8 mouse cellular contexts compared by ENCODE assay signal in genomic region chr5:150426595-150426994, GRCm38 (mm10).
DNase-seq lines count a peak whose midpoint lies in the region; ATAC-seq and TF ChIP-seq lines count a peak whose summit lies in the region.
"Had no signal": no experiment of that assay in that cellular context is flagged by ENCODE, and none has a peak within 500 bp of the region (broad histone marks: within the 10 kb centered on the region; RNA-seq: fewer than 3 reads in every experiment).

No protein-coding gene starts in this region.

- no peak overlapping the region for H3K4me3 ChIP-seq in intestine, postnatal 0 days (ENCODE audit: low read depth, low read length)
- H3K4me3 ChIP-seq in intestine, embryonic 15.5 days (replicated peaks): no peak overlapping the region
- H3K4me3 ChIP-seq in ES-Bruce4 (ENCODE audit: low read depth, low read length): no peak overlapping the region
- H3K4me3 ChIP-seq: neural tube, embryonic 12.5 days had no signal

- no peak overlapping the region for H3K9ac ChIP-seq in intestine, postnatal 0 days (ENCODE audit: low read depth, low read length)
- H3K9ac ChIP-seq in intestine, embryonic 15.5 days: no peak overlapping the region
- no peak overlapping the region for H3K9ac ChIP-seq in ES-Bruce4 (ENCODE audit: low read depth, poor library complexity, severe bottlenecking)
- H3K9ac ChIP-seq: neural tube, embryonic 12.5 days had no signal

- H3K9me3 ChIP-seq in intestine, postnatal 0 days (ENCODE audit: control insufficient read depth): no peaks in the 10 kb centered on the region
- H3K9me3 ChIP-seq in intestine, embryonic 15.5 days: no peaks in the 10 kb centered on the region
- H3K9me3 ChIP-seq in ES-Bruce4 (replicated peaks; ENCODE audit: control insufficient read depth, insufficient read depth, low read length, poor library complexity, severe bottlenecking): no peaks in the 10 kb centered on the region
- H3K9me3 ChIP-seq: neural tube, embryonic 12.5 days had no signal

- no peak overlapping the region for H3K27ac ChIP-seq in intestine, postnatal 0 days (ENCODE audit: low read depth, low read length)
- H3K27ac ChIP-seq in intestine, embryonic 15.5 days: no peak overlapping the region
- no peak overlapping the region for H3K27ac ChIP-seq in ES-Bruce4 (ENCODE audit: insufficient read depth, low read length)
- H3K27ac ChIP-seq: neural tube, embryonic 12.5 days had no signal

- H3K36me3 ChIP-seq in intestine, postnatal 0 days (ENCODE audit: control insufficient read depth, insufficient read depth): 0 out of 2 replicates have a peak, but pooled peaks cover 4% of the 10 kb centered on the region
- H3K36me3 ChIP-seq in intestine, embryonic 15.5 days: peaks cover 3% of the 10 kb centered on the region; the same call in 1 of the 2 replicates
- no peaks in the 10 kb centered on the region for H3K36me3 ChIP-seq in ES-Bruce4 (ENCODE audit: control insufficient read depth, insufficient read depth, low read length, poor library complexity, severe bottlenecking)

- peak; percentile 72 for TF ChIP-seq CTCF in intestine, postnatal 0 days (IDR thresholded peaks at IDR 0.05; ENCODE audit: low read depth)
- TF ChIP-seq CTCF in ES-Bruce4 (IDR thresholded peaks at IDR 0.05; ENCODE audit: low read depth, low read length): peak; percentile 48

- 82% methylated on average over 3 of the region's 3 CpGs for WGBS in intestine, postnatal 0 days
- WGBS in intestine, embryonic 15.5 days: 71% methylated on average over 3 of the region's 3 CpGs

- DNase-seq in A20 (ENCODE audit: low read depth, low spot score): peak; percentile 46
- peak; percentile 51 to 77 for DNase-seq in cerebellum, postnatal 25 days
- peak; percentile 69 for DNase-seq in left cerebral cortex, postnatal 4 days
- peak; percentile 27 for DNase-seq in telencephalon, adult 2 months (ENCODE audit: low read depth, low spot score)

- TF ChIP-seq EP300 in ES-Bruce4 (IDR thresholded peaks at IDR 0.05; ENCODE audit: insufficient read depth, low read depth, low read length): no peak

- ATAC-seq in intestine, postnatal 0 days: no peak
- ATAC-seq in intestine, embryonic 15.5 days: no peak

- H3K4me1 ChIP-seq in intestine, postnatal 0 days (replicated peaks; ENCODE audit: control insufficient read depth, insufficient read depth, low read length): no peaks in the 10 kb centered on the region
- no peaks in the 10 kb centered on the region for H3K4me1 ChIP-seq in intestine, embryonic 15.5 days (replicated peaks)
- H3K4me1 ChIP-seq in ES-Bruce4 (ENCODE audit: control insufficient read depth, insufficient read depth, low read length): no peaks in the 10 kb centered on the region
- H3K4me1 ChIP-seq: neural tube, embryonic 12.5 days had no signal

- no peak overlapping the region for H3K4me2 ChIP-seq in intestine, postnatal 0 days (replicated peaks; ENCODE audit: low read depth)
- H3K4me2 ChIP-seq in intestine, embryonic 15.5 days (replicated peaks): no peak overlapping the region
- H3K4me2 ChIP-seq: neural tube, embryonic 12.5 days had no signal

- intact Hi-C loops in left cerebral cortex, postnatal 4 days (cut with DNase I): no loop called here

- H3K27me3 ChIP-seq in intestine, postnatal 0 days (replicated peaks; ENCODE audit: control insufficient read depth, insufficient read depth, low read length): no peaks in the 10 kb centered on the region
- H3K27me3 ChIP-seq in intestine, embryonic 15.5 days (replicated peaks): no peaks in the 10 kb centered on the region
- H3K27me3 ChIP-seq in ES-Bruce4 (ENCODE audit: control insufficient read depth, insufficient read depth, low read length, poor library complexity, severe bottlenecking): no peaks in the 10 kb centered on the region
- H3K27me3 ChIP-seq: neural tube, embryonic 12.5 days had no signal

- no peak for TF ChIP-seq POLR2A in ES-Bruce4 (IDR thresholded peaks at IDR 0.05; ENCODE audit: insufficient read depth, low read length)
